Mouse (Mus musculus): ENCODE results near the gene Tbcb. TPM values are rescaled to one million over a fixed set of nuclear protein-coding genes. Genes with fewer than 3 reads are reported as not detected.
"Not testable (repeated sequence)": the region's sequence is repeated elsewhere in the genome, so short reads cannot be mapped to it uniquely, and the experiment has no call there.

Tbcb gene
- polyA plus RNA-seq, 1 experiment from 2014 or later, result 199 TPM

DNA sequence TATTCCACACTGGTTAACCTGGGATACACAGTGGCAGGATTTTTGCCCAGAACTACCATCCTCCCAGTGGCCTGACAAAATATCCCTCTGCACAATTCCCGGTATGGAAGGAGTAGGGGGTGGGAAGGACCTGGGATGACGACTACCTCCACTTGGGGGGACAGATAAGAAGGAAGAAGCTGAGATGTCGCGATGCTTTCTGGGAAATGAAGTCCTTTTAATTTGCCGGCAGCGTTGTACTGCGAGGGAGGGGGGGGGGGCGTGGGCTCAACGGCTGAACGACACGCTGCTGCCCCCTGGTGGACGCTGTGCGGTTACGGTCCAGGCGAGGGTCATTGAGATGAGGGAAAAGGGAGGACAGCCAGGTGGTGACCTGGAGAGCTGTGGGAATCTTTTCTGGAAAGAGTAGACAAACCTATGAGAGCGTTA lies 15.3 kb downstream of the Tbcb start:
- Histone ChIP-seq H3K27ac (ENCODE audit: low read depth, low read length) (no peak overlapping the region), H3K27me3 (ENCODE audit: control insufficient read depth, insufficient read depth, low read length) (no peaks in the 10 kb centered on the region), H3K4me2 (replicated peaks; ENCODE audit: low read depth, low read length) (peak overlapping the region; percentile 33), H3K4me1 (ENCODE audit: control insufficient read depth, insufficient read depth, low read length) (no peaks in the 10 kb centered on the region; the same call in 1 of the 2 replicates), H3K9me3 (ENCODE audit: control insufficient read depth, low read length) (no peaks in the 10 kb centered on the region), H3K9ac (ENCODE audit: low read depth, low read length) (no peak overlapping the region; the same call in 1 of the 2 replicates), H3K36me3 (ENCODE audit: control insufficient read depth, insufficient read depth, low read length) (no peaks in the 10 kb centered on the region), H3K4me3 (ENCODE audit: low read length) (peak overlapping the region; percentile 3; the same call in 1 of the 2 replicates)
- peak; percentile 81 for ATAC-seq (ENCODE audit: low FRiP score, low TSS enrichment)
- under 1% methylated on average over 16 of the region's 16 CpGs for WGBS

DNA sequence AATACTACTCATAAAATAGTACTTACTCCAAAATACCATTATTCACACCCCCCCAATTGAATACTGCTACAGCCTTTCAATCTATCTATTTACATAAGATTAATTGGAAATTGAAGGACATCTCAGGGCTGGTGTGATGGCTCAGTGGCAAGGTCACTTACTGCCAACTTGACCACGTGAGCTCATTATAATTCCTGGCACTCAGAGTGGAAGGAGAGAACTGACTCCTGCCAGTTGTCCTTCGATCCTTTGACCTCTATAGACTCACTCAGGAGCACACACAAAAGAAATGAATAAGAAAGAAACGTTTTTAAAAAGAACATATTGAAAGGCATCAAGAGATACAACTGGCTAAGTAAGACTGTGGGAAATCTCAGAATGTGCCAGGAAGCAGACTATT lies 16.2 kb downstream of the Tbcb start:
- no peak for ATAC-seq (ENCODE audit: low FRiP score, low TSS enrichment)
- 90% methylated on average over 3 of the region's 3 CpGs for WGBS
- Histone ChIP-seq H3K36me3 (ENCODE audit: control insufficient read depth, insufficient read depth, low read length) (no peaks in the 10 kb centered on the region), H3K9me3 (ENCODE audit: control insufficient read depth, low read length) (no peaks in the 10 kb centered on the region), H3K27ac (ENCODE audit: low read depth, low read length) (no peak overlapping the region), H3K4me1 (ENCODE audit: control insufficient read depth, insufficient read depth, low read length) (no peaks in the 10 kb centered on the region; the same call in 1 of the 2 replicates), H3K4me2 (replicated peaks; ENCODE audit: low read depth, low read length) (no peak overlapping the region), H3K4me3 (ENCODE audit: low read length) (no peak overlapping the region), H3K9ac (ENCODE audit: low read depth, low read length) (no peak overlapping the region), H3K27me3 (ENCODE audit: control insufficient read depth, insufficient read depth, low read length) (no peaks in the 10 kb centered on the region)

DNA sequence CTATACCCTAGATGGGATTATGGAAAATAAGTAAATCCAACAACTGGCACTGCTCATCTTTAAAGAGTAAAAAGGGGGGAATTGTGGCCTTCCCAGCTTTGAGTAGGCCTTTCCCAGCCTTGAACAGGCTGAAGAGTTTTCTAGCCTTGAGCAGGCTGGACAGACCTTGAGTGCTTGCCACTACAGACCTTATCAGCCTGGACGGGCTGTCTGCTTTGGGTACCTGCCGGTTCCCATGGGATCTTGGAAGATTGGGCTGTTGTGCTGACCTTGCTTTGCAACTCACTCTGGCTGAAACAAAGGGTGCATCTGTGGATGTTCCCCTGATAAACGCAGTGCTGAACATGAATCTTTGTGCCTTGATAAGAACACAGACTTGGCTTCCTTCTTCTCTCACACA lies 18.2 kb downstream of the Tbcb start:
- WGBS, result 90% methylated on average over 3 of the region's 3 CpGs
- no peak overlapping the region for H3K4me2 ChIP-seq (replicated peaks; ENCODE audit: low read depth, low read length)
- H3K27me3 ChIP-seq (ENCODE audit: control insufficient read depth, insufficient read depth, low read length), result no peaks in the 10 kb centered on the region
- H3K4me3 ChIP-seq (ENCODE audit: low read length), result no peak overlapping the region
- H3K4me1 ChIP-seq (ENCODE audit: control insufficient read depth, insufficient read depth, low read length), result no peaks in the 10 kb centered on the region
- H3K9me3 ChIP-seq (ENCODE audit: control insufficient read depth, low read length), result no peaks in the 10 kb centered on the region
- ATAC-seq (ENCODE audit: low FRiP score, low TSS enrichment), result no peak
- H3K36me3 ChIP-seq (ENCODE audit: control insufficient read depth, insufficient read depth, low read length), result no peaks in the 10 kb centered on the region
- H3K27ac ChIP-seq (ENCODE audit: low read depth, low read length), result no peak overlapping the region
- no peak overlapping the region for H3K9ac ChIP-seq (ENCODE audit: low read depth, low read length)

DNA sequence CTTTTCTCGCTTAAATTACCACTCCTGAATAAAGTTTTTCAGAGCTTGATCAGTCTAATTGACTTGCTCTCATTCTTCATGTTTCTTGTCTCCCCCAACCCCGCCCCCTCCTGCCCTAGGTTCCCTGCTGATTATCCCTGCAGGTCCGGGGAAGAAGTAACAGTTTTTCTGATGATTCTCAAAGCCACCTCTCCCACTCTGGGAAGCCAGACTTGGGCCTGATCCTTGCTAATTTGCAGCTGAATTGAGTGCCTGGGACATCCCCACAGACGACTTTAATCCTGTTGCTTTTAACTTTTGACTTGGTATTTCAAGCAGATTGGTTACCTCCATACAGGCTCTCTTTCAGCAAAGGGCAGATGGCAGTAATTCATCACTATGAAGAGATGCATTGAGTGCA lies 21.0 kb downstream of the Tbcb start:
- Histone ChIP-seq H3K4me1 (ENCODE audit: control insufficient read depth, insufficient read depth, low read length) (no peaks in the 10 kb centered on the region), H3K9ac (ENCODE audit: low read depth, low read length) (no peak overlapping the region), H3K4me3 (ENCODE audit: low read length) (no peak overlapping the region), H3K27me3 (ENCODE audit: control insufficient read depth, insufficient read depth, low read length) (no peaks in the 10 kb centered on the region), H3K27ac (ENCODE audit: low read depth, low read length) (no peak overlapping the region), H3K9me3 (ENCODE audit: control insufficient read depth, low read length) (no peaks in the 10 kb centered on the region), H3K36me3 (ENCODE audit: control insufficient read depth, insufficient read depth, low read length) (no peaks in the 10 kb centered on the region), H3K4me2 (replicated peaks; ENCODE audit: low read depth, low read length) (no peak overlapping the region)
- WGBS, result 28% methylated on average over 4 of the region's 4 CpGs
- no peak for ATAC-seq (ENCODE audit: low FRiP score, low TSS enrichment)

DNA sequence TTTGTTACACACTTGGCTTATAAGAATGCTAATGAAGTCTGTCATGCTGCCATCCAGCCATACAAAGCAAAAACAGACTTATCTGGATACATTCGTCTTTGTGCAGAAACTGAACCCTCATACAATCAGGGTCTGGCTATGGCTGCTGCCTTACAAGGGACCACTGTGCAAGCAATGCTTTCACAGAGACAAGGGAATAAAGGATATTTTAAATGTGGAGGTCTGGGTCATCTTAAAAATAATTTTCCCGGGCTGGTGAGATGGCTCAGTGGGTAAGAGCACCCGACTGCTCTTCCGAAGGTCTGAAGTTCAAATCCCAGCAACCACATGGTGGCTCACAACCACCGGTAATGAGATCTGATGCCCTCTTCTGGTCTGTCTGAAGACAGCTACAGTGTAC lies 25.7 kb downstream of the Tbcb start:
- H3K36me3 ChIP-seq (ENCODE audit: control insufficient read depth, insufficient read depth, low read length); H3K4me1 ChIP-seq (ENCODE audit: control insufficient read depth, insufficient read depth, low read length); ATAC-seq (ENCODE audit: low FRiP score, low TSS enrichment); H3K9me3 ChIP-seq (ENCODE audit: control insufficient read depth, low read length); H3K27ac ChIP-seq (ENCODE audit: low read depth, low read length); H3K4me3 ChIP-seq (ENCODE audit: low read length); H3K27me3 ChIP-seq (ENCODE audit: control insufficient read depth, insufficient read depth, low read length); H3K4me2 ChIP-seq (replicated peaks; ENCODE audit: low read depth, low read length); H3K9ac ChIP-seq (ENCODE audit: low read depth, low read length): not testable (repeated sequence)
- WGBS, result 65% methylated on average over 5 of the region's 5 CpGs

DNA sequence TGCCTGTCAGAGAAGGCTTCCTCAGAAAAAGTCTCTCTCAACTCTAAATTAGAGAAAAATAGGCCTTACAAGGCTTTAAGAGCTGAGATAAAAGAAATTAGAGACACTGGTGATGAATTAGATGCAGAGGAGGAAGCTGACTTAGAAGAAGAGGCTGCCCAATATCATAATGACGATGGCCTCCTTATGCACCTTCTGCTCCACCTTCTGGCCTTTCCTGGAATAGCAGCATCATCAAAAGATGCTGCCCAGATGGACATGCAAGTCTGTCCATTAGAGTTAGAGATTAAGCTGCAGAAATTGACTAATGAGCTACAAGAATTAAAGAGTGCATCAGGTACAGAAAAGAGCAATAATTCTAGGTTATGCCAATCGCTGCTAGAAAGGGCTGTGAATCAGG lies 26.7 kb downstream of the Tbcb start:
- Histone ChIP-seq H3K9me3 (ENCODE audit: control insufficient read depth, low read length) (no peaks in the 10 kb centered on the region), H3K27ac (ENCODE audit: low read depth, low read length) (no peak overlapping the region), H3K36me3 (ENCODE audit: control insufficient read depth, insufficient read depth, low read length) (no peaks in the 10 kb centered on the region), H3K27me3 (ENCODE audit: control insufficient read depth, insufficient read depth, low read length) (no peaks in the 10 kb centered on the region), H3K4me1 (ENCODE audit: control insufficient read depth, insufficient read depth, low read length) (no peaks in the 10 kb centered on the region), H3K4me2 (replicated peaks; ENCODE audit: low read depth, low read length) (no peak overlapping the region), H3K9ac (ENCODE audit: low read depth, low read length) (no peak overlapping the region), H3K4me3 (ENCODE audit: low read length) (no peak overlapping the region)
- no peak for ATAC-seq (ENCODE audit: low FRiP score, low TSS enrichment)
- 5% methylated on average over 2 of the region's 2 CpGs for WGBS

DNA sequence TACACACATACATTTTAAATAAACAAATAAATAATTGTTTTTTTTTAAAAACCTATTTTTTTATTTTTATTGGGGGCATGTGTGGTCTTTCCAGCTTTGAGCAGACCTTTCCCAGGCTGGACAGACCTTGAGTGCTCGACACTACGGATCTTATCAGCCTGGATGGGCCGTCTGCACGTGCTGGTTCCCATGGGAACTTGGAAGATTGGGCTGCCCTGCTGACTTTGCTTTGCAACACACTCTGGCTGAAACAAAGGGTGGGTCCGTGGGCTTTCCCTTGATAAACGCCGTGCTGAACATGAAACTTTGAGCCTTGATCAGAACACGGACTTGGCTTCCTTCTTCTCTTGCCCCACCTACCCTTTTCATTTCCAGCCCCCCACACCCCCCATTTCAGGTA lies 27.7 kb downstream of the Tbcb start:
- no peak overlapping the region for H3K4me3 ChIP-seq (ENCODE audit: low read length)
- WGBS, result 49% methylated on average over 8 of the region's 8 CpGs
- H3K27ac ChIP-seq (ENCODE audit: low read depth, low read length), result no peak overlapping the region
- H3K4me2 ChIP-seq (replicated peaks; ENCODE audit: low read depth, low read length), result no peak overlapping the region
- no peaks in the 10 kb centered on the region for H3K36me3 ChIP-seq (ENCODE audit: control insufficient read depth, insufficient read depth, low read length)
- H3K4me1 ChIP-seq (ENCODE audit: control insufficient read depth, insufficient read depth, low read length), result no peaks in the 10 kb centered on the region
- H3K9ac ChIP-seq (ENCODE audit: low read depth, low read length), result no peak overlapping the region
- no peak for ATAC-seq (ENCODE audit: low FRiP score, low TSS enrichment)
- H3K9me3 ChIP-seq (ENCODE audit: control insufficient read depth, low read length), result no peaks in the 10 kb centered on the region
- H3K27me3 ChIP-seq (ENCODE audit: control insufficient read depth, insufficient read depth, low read length), result no peaks in the 10 kb centered on the region

DNA sequence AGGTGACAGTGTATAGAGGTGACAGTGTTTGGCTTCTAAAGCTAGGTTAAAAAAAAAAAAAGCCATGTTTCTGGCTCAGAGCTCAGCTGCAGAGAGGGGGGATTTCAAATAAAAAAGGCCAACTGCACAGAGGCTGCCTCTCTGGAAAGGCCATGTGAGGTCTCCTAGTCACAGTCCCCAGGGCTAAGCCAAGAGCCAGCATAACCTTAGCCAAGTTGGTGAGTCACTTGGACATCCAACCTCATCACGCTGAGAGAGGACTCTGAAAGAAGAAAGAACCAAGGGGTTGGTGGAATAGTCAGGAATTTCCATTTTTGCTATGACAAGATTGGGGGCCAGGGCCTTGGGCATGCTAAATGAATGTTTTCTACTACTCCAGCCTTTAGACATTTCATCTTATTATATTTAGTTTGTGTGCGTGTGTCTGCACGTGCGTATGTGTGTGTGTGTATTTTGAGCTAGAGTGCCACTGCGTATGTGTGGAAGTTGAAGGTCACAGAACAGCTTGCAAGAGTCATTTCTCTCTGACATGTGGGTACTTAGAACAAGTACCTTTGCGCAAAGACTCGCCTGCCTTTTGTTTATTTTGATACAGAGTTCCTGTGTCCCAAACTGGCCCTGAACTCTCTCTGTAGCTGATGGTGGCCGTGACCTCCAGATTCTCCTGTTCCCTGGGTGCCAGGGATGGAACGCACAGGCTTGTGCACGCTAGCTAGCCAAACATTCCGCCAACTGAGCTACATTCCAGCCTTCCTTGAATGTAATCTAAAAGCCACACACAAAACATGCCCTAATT lies 29.0 kb downstream of the Tbcb start:
- no peak overlapping the region for H3K4me3 ChIP-seq (ENCODE audit: low read length)
- no peak overlapping the region for H3K9ac ChIP-seq (ENCODE audit: low read depth, low read length)
- no peaks in the 10 kb centered on the region for H3K4me1 ChIP-seq (ENCODE audit: control insufficient read depth, insufficient read depth, low read length)
- WGBS, result 82% methylated on average over 11 of the region's 11 CpGs
- ATAC-seq (ENCODE audit: low FRiP score, low TSS enrichment), result no peak
- no peaks in the 10 kb centered on the region for H3K36me3 ChIP-seq (ENCODE audit: control insufficient read depth, insufficient read depth, low read length)
- no peak overlapping the region for H3K27ac ChIP-seq (ENCODE audit: low read depth, low read length)
- no peaks in the 10 kb centered on the region for H3K9me3 ChIP-seq (ENCODE audit: control insufficient read depth, low read length)
- no peaks in the 10 kb centered on the region for H3K27me3 ChIP-seq (ENCODE audit: control insufficient read depth, insufficient read depth, low read length)
- no peak overlapping the region for H3K4me2 ChIP-seq (replicated peaks; ENCODE audit: low read depth, low read length)

DNA sequence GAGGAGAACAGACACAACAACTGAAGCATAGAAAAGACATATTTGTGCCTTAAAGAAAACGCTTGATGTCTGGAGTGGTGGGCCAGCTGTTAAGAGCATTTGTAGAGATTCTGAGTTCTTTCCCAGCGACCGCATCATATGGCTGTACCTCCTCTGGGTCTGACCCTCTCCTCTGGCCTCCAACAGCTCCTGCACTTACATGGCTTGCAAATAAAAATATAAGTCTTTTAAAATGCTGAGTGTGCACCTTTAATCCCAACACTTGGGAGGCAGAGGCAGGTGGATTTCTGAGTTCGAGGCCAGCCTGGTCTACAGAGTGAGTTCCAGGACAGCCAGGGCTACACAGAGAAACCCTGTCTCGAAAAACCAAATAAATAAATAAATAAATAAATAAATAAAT lies 31.4 kb downstream of the Tbcb start:
- not testable (repeated sequence) for H3K36me3 ChIP-seq (ENCODE audit: control insufficient read depth, insufficient read depth, low read length); H3K9me3 ChIP-seq (ENCODE audit: control insufficient read depth, low read length); H3K27ac ChIP-seq (ENCODE audit: low read depth, low read length); H3K4me2 ChIP-seq (replicated peaks; ENCODE audit: low read depth, low read length); H3K4me1 ChIP-seq (ENCODE audit: control insufficient read depth, insufficient read depth, low read length); H3K9ac ChIP-seq (ENCODE audit: low read depth, low read length); ATAC-seq (ENCODE audit: low FRiP score, low TSS enrichment); H3K4me3 ChIP-seq (ENCODE audit: low read length); H3K27me3 ChIP-seq (ENCODE audit: control insufficient read depth, insufficient read depth, low read length)
- WGBS, result 91% methylated on average over 5 of the region's 5 CpGs
